ENCODE assay signal across 13 mouse cellular contexts in genomic region chr15:12222564-12223302, GRCm38 (mm10). TPM values are rescaled to one million over a fixed set of nuclear protein-coding genes. Genes with fewer than 3 reads are reported as not detected.
DNase-seq lines count a peak whose midpoint lies in the region; ATAC-seq and TF ChIP-seq lines count a peak whose summit lies in the region.
"Had no signal": no experiment of that assay in that cellular context is flagged by ENCODE, and none has a peak within 500 bp of the region (broad histone marks: within the 10 kb centered on the region; RNA-seq: fewer than 3 reads in every experiment).

No protein-coding gene starts in this region.

- no peak for ATAC-seq in forebrain, embryonic 12.5 days (ENCODE audit: low FRiP score)
- no peak for ATAC-seq in midbrain, postnatal 0 days (ENCODE audit: low FRiP score)
- ATAC-seq in midbrain, embryonic 11.5 days (ENCODE audit: low FRiP score): peak; percentile 71
- no peak for ATAC-seq in stomach, embryonic 15.5 days (ENCODE audit: insufficient read depth, low FRiP score, low read depth)

- TF ChIP-seq CTCF in midbrain, postnatal 0 days (IDR thresholded peaks at IDR 0.05): no peak

- no peak for DNase-seq in forebrain, embryonic 10.5 days (ENCODE audit: extremely low spot score, low spot score)
- DNase-seq in midbrain, embryonic 10.5 days (ENCODE audit: low spot score): no peak
- DNase-seq in midbrain, postnatal 0 days (ENCODE audit: low spot score): no peak
- no peak for DNase-seq in midbrain, embryonic 11.5 days (ENCODE audit: low spot score, missing footprints)
- no peak for DNase-seq in lung, postnatal 14 days
- no peak for DNase-seq in frontal cortex, postnatal 10 days (ENCODE audit: low spot score in 2 of 2)
- DNase-seq: adrenal gland, postnatal 36 days; cerebellum, adult 11 months; heart, postnatal 14 days; kidney, adult 8-10 months had no signal

- peak overlapping the region; percentile 26; the same call in 1 of the 2 replicates for H3K27ac ChIP-seq in forebrain, embryonic 10.5 days
- no peak overlapping the region for H3K27ac ChIP-seq in forebrain, embryonic 12.5 days
- peak overlapping the region; percentile 64 for H3K27ac ChIP-seq in midbrain, embryonic 10.5 days (replicated peaks)
- no peak overlapping the region for H3K27ac ChIP-seq in midbrain, postnatal 0 days (ENCODE audit: low read depth, low read length)
- H3K27ac ChIP-seq in midbrain, embryonic 11.5 days (ENCODE audit: low read depth, low read length): peak overlapping the region; percentile 55
- H3K27ac ChIP-seq in stomach, embryonic 15.5 days: peak overlapping the region; percentile 11; the same call in 1 of the 2 replicates

- H3K4me2 ChIP-seq in forebrain, embryonic 12.5 days: no peak overlapping the region
- no peak overlapping the region for H3K4me2 ChIP-seq in midbrain, postnatal 0 days (ENCODE audit: low read depth, low read length, poor library complexity, severe bottlenecking)
- 0 out of 2 replicates have a peak overlapping the region, but pooled peaks have one; percentile 6 for H3K4me2 ChIP-seq in midbrain, embryonic 11.5 days
- no peak overlapping the region for H3K4me2 ChIP-seq in stomach, embryonic 15.5 days
- H3K4me2 ChIP-seq: liver, embryonic 15.5 days had no signal

- no peaks in the 10 kb centered on the region for H3K36me3 ChIP-seq in forebrain, embryonic 10.5 days (replicated peaks)
- no peaks in the 10 kb centered on the region for H3K36me3 ChIP-seq in forebrain, embryonic 12.5 days (replicated peaks)
- H3K36me3 ChIP-seq in midbrain, embryonic 10.5 days: no peaks in the 10 kb centered on the region
- H3K36me3 ChIP-seq in midbrain, postnatal 0 days (ENCODE audit: insufficient read depth, low read length): no peaks in the 10 kb centered on the region
- no peaks in the 10 kb centered on the region for H3K36me3 ChIP-seq in midbrain, embryonic 11.5 days (ENCODE audit: control insufficient read depth, insufficient read depth, low read length)
- no peaks in the 10 kb centered on the region for H3K36me3 ChIP-seq in stomach, embryonic 15.5 days
- H3K36me3 ChIP-seq: liver, embryonic 15.5 days had no signal

- peaks cover 47% of the 10 kb centered on the region for H3K27me3 ChIP-seq in forebrain, embryonic 10.5 days (ENCODE audit: poor library complexity, severe bottlenecking)
- no peaks in the 10 kb centered on the region for H3K27me3 ChIP-seq in forebrain, embryonic 12.5 days
- H3K27me3 ChIP-seq in midbrain, embryonic 10.5 days (ENCODE audit: low read depth, poor library complexity, severe bottlenecking): no peaks in the 10 kb centered on the region
- no peaks in the 10 kb centered on the region for H3K27me3 ChIP-seq in midbrain, postnatal 0 days (ENCODE audit: insufficient read depth, low read length)
- H3K27me3 ChIP-seq in midbrain, embryonic 11.5 days (ENCODE audit: control insufficient read depth, insufficient read depth, low read length): no peaks in the 10 kb centered on the region
- H3K27me3 ChIP-seq in stomach, embryonic 15.5 days (replicated peaks): no peaks in the 10 kb centered on the region
- H3K27me3 ChIP-seq: liver, embryonic 15.5 days had no signal

- WGBS in forebrain, embryonic 10.5 days: 23% methylated on average over 8 of the region's 8 CpGs
- WGBS in forebrain, embryonic 12.5 days: 15% methylated on average over 8 of the region's 8 CpGs
- WGBS in midbrain, embryonic 10.5 days: 26% methylated on average over 8 of the region's 8 CpGs
- WGBS in midbrain, postnatal 0 days: 13% methylated on average over 8 of the region's 8 CpGs
- WGBS in midbrain, embryonic 11.5 days: 12% methylated on average over 8 of the region's 8 CpGs
- WGBS in stomach, embryonic 15.5 days: 37% methylated on average over 8 of the region's 8 CpGs

- no peak overlapping the region for H3K9ac ChIP-seq in forebrain, embryonic 12.5 days
- no peak overlapping the region for H3K9ac ChIP-seq in midbrain, postnatal 0 days (replicated peaks; ENCODE audit: low read length, poor library complexity, severe bottlenecking)
- H3K9ac ChIP-seq in midbrain, embryonic 11.5 days (ENCODE audit: low read length): no peak overlapping the region
- H3K9ac ChIP-seq in stomach, embryonic 15.5 days: no peak overlapping the region
- H3K9ac ChIP-seq: liver, embryonic 15.5 days had no signal

- no peak overlapping the region; the same call in 1 of the 2 replicates for H3K4me3 ChIP-seq in forebrain, embryonic 10.5 days
- H3K4me3 ChIP-seq in forebrain, embryonic 12.5 days (replicated peaks): no peak overlapping the region
- no peak overlapping the region for H3K4me3 ChIP-seq in midbrain, embryonic 10.5 days
- no peak overlapping the region for H3K4me3 ChIP-seq in midbrain, postnatal 0 days (ENCODE audit: low read depth, low read length)
- no peak overlapping the region for H3K4me3 ChIP-seq in midbrain, embryonic 11.5 days (ENCODE audit: low read depth, low read length)
- no peak overlapping the region for H3K4me3 ChIP-seq in stomach, embryonic 15.5 days (replicated peaks)
- H3K4me3 ChIP-seq: liver, embryonic 15.5 days had no signal

- no peaks in the 10 kb centered on the region for H3K9me3 ChIP-seq in forebrain, embryonic 10.5 days
- H3K9me3 ChIP-seq in forebrain, embryonic 12.5 days: no peaks in the 10 kb centered on the region
- H3K9me3 ChIP-seq in midbrain, embryonic 10.5 days (replicated peaks): no peaks in the 10 kb centered on the region
- no peaks in the 10 kb centered on the region for H3K9me3 ChIP-seq in midbrain, postnatal 0 days (ENCODE audit: low read length)
- H3K9me3 ChIP-seq in midbrain, embryonic 11.5 days (ENCODE audit: control insufficient read depth, low read length): no peaks in the 10 kb centered on the region
- no peaks in the 10 kb centered on the region for H3K9me3 ChIP-seq in stomach, embryonic 15.5 days
- H3K9me3 ChIP-seq: liver, embryonic 15.5 days had no signal

- H3K4me1 ChIP-seq in forebrain, embryonic 10.5 days: peaks cover 52% of the 10 kb centered on the region
- H3K4me1 ChIP-seq in forebrain, embryonic 12.5 days: peaks cover 33% of the 10 kb centered on the region
- H3K4me1 ChIP-seq in midbrain, embryonic 10.5 days: peaks cover 58% of the 10 kb centered on the region
- H3K4me1 ChIP-seq in midbrain, postnatal 0 days (ENCODE audit: insufficient read depth, low read length): 0 out of 2 replicates have a peak, but pooled peaks cover 4% of the 10 kb centered on the region
- peaks cover 26% of the 10 kb centered on the region for H3K4me1 ChIP-seq in midbrain, embryonic 11.5 days (ENCODE audit: control insufficient read depth, insufficient read depth, low read length)
- H3K4me1 ChIP-seq in stomach, embryonic 15.5 days: peaks cover 20% of the 10 kb centered on the region

RNA-seq across cellular contexts. Expression of gene Mtmr12, which starts 17.9 kb away (rescaled TPM):
- polyA plus RNA-seq in forebrain, embryonic 10.5 days (2016; fragmentation: Nextera tagmentation; extraction: Ambion mirVana): 15.4 and 15.9 TPM in 2 replicates
- polyA plus RNA-seq in forebrain, embryonic 12.5 days (2016; fragmentation: Nextera tagmentation; extraction: Ambion mirVana): 15.7 and 16.3 TPM in 2 replicates
- polyA plus RNA-seq in midbrain, embryonic 10.5 days (2016; fragmentation: Nextera tagmentation; extraction: Ambion mirVana): 18.0 and 18.7 TPM in 2 replicates
- total RNA-seq in midbrain, postnatal 0 days (2014; rRNA removed): 10.4 and 12.6 TPM in 2 replicates
- polyA plus RNA-seq in midbrain, postnatal 0 days (2015; fragmentation: Nextera tagmentation; extraction: Ambion mirVana): 4.5 and 4.8 TPM in 2 replicates
- 16.5 and 17.7 TPM in 2 replicates for polyA plus RNA-seq in midbrain, embryonic 11.5 days (2014; fragmentation: Nextera tagmentation; extraction: Ambion mirVana)
- 14.9 and 18.8 TPM in 2 replicates for polyA plus RNA-seq in stomach, embryonic 15.5 days (2015; fragmentation: Nextera tagmentation; extraction: Ambion mirVana)

Comparison
In these comparisons a context has a peak if more than half of its experiments do, and no peak if none do; other contexts are left out.
1. H3K27ac ChIP-seq: peak in forebrain, embryonic 10.5 days (single experiment), midbrain, embryonic 10.5 days (single experiment), midbrain, embryonic 11.5 days (single experiment) and stomach, embryonic 15.5 days (single experiment); none in forebrain, embryonic 12.5 days (single experiment) and midbrain, postnatal 0 days (single experiment).